Mouse (Mus musculus) kidney, adult 8-10 months (tissue): ENCODE measurements around the gene Tor3a.
"Not testable (repeated sequence)": the region's sequence is repeated elsewhere in the genome, so short reads cannot be mapped to it uniquely, and the experiment has no call there.

Source experiments
- DNase-seq, 2 experiments: peaks; one replicate each; pipeline ENCODE4 v3.0.0; 2022

Gene Tor3a

DNA sequence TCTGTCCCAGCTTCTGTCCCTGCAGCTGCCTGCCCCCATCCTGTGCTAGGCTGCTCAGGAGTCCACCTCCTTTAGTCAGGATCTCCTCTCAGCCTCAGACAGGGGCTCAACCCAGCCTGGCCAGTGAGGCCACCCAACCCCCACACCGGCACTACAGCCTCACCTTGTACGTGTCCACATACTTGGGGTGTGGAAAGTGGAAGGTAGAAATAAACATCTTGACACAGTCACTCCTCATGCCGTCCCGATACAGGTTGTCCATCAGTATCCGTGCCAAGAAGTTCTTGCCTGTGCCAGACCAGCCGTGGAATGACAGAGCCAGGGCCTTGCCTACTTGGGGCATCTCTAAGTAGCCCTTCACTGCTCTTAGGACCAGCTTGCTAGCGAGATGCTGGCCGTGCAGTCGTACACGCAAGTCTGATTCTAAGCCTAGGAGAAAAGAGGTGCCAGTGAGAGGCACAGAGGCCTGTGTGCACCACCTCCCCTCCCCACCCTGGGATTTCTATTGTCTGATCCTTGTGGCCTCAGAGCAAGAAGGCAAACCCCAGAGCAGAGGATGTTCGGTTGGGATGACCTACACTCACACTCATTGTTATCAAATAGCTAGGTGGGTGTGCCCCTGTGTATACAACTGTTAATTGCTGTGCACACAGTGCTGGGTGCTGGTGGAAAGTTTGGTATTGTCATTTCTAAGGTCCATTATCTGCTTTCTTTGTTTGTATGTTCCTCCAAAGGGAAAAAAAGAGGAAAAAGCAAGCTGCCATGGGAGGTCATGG lies 4.8 kb downstream of the Tor3a start:
- DNase-seq: no peak

DNA sequence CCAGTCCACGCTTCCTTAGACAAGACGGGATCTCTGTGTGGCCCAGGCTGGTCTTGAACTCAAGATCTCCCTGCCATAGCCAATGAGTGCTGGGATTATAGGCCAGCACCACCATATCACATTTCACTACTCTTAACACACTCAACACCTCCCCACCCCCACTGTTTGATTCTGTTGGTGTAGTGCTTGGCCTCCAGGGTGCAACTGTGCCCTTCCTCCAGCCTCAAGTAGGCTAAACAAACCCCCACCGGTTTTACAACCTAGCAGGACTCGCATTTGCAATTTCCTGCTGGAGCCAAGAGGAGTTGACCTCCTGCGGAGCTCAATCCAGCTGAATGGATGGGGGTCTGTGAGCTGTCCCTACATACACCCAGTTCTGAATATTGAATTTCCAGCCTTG lies 5.6 kb downstream of the Tor3a start:
- peak in 1 of 2 experiments; percentile 49 for DNase-seq

DNA sequence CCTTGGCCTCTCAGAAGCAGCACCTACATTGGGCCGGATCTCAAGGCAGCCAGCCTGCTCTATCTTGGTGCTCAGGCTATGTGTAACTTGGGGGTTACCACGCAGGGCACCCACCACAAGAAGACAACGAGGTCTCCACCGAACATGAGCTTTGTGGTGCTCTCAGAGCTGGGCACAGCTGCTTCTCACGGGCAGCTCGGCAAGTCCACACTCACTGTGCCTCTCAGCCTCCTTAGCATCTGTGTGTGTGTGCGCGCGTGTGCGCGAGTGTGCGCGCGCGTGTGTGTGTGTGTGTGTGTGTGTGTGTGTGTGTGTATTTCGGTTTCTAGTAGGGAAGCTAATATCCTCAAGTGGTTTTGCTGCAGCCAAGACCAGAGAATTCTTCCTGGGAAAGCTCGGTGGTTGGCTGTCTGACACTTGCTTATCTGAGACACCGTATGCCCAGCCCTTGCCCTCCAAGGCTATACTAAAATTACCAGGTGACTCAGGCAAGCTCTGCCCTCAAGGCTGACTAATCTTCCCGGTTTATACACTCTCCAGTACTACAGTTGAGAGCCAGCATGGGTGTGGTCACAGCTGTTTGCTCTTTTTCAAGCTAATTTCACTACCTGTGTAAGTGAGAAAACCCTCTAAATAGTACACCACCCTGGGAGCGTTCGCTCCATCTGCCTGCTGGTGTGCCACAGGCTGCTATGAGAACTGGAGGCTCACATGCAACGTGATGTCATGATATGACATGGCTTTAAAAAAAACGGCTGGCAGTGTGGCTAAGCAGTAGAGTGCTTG lies 6.8 kb downstream of the Tor3a start:
- DNase-seq: no peak

DNA sequence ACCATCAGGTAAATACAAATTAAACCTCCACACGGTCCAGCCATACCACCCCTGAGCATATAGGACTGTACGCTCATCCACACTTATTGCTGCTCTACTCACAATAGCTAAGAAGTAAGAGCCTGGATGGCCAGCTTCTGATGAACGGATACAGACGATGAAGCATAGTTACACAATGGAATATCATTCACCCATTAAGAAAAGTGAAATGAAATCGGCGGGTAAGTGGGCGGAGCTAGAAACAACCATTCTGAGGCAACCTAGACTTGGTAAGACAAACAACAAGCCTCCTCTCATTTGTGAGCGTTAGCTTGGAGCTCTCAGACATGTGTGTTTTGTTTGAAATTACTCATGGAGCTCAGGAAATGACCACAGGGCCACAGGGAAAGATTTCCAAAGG lies 8.4 kb downstream of the Tor3a start:
- no peak for DNase-seq

DNA sequence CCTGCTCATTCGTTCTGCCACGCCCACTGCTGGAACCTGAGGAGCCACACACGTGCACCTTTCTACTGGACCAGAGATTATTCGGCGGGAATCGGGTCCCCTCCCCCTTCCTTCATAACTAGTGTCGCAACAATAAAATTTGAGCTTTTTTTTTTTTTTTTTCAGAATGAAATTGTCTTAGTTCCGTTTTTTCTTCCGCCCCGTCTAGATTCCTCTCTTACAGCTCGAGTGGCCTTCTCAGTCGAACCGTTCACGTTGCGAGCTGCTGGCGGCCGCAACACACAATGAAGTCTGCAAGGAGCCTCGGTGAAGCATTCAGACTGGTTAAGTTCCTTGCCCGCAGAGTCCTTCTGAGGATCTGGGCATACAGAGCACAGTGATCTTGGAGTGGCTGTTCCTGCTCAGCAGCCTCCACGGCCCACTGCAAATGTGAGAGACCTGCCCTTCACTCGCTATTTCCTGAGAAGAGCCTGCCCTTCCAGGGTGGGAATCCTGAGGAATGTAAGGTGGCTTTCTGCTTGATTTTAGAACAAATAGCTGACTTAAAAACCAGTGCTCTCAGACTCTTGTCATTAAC lies 13.4 kb downstream of the Tor3a start:
- not testable (repeated sequence) for DNase-seq

DNA sequence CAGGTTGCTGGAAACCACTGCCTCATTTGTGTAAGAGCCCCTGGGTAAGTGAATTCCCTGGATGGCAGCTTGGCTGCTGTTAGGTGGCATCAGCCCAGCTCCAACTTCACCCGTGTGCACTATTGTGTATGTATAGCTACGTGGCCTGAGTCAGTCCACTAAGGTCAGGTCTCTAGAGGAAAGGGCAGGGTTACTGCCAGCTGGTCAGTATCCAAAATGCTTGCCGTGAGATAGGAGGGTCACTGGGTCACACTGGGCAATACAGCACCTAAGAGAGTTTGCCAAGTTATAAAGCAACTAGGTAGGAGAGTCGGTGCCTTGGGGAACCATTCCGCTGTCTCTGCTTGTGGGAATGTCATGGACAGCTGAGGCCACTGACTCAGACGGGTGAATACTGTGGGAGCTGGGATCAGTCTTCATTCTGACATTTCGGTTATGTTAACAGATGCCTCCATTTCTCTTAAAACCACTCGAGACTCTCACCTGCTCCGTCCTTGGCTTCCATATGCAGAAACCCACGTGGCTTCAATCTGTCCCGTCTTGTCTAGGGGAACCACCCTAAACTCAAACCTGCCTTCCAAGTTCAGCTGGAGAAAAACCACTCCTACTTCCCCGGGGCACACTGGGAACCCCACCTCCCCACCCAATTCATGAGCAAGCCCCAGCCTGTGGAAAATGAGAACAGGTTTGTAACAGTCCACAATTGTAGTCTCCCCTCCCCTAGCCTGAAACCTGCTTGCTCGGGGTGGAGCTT lies 14.1 kb downstream of the Tor3a start:
- DNase-seq: peak in 1 of 2 experiments; percentile 24

DNA sequence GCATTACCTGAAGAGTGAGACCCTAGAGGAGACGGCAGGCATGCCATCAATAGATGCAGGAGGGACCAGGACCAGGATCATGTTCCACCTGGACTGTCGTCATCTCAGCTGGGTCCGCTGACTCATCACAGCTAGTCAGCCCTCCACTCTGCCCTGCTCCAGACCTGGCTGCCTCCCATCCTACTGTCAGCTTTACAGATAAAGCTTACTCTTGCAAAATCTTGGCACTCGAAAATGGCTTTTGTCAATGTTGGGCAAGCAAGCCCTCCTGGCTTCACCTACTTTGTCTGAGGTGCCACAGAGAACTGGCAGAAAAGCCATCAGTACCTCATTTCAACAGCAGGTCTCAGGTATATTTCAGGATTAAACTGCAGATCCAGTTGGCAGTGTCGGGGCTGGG lies 15.5 kb downstream of the Tor3a start:
- DNase-seq: no peak

DNA sequence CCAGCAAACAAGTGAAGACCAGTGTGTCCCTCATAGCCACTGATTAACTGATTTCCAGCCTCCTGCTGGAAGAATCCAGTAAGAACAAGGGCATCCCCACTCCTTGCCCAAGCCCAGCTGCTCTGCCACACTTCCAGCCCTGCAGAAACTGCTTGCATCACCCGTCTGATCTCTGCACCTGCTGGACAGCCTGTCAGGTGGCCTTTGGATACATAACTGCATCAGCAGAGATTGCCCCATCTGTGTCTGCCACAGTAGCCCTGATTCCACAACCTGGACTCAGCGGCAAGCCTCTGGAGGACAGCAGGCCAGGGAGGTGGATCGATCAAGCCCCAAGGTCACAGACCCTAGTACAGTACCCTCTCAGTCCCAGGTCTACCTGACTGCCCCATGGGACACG lies 16.6 kb downstream of the Tor3a start:
- DNase-seq: peak in 1 of 2 experiments; percentile 20

DNA sequence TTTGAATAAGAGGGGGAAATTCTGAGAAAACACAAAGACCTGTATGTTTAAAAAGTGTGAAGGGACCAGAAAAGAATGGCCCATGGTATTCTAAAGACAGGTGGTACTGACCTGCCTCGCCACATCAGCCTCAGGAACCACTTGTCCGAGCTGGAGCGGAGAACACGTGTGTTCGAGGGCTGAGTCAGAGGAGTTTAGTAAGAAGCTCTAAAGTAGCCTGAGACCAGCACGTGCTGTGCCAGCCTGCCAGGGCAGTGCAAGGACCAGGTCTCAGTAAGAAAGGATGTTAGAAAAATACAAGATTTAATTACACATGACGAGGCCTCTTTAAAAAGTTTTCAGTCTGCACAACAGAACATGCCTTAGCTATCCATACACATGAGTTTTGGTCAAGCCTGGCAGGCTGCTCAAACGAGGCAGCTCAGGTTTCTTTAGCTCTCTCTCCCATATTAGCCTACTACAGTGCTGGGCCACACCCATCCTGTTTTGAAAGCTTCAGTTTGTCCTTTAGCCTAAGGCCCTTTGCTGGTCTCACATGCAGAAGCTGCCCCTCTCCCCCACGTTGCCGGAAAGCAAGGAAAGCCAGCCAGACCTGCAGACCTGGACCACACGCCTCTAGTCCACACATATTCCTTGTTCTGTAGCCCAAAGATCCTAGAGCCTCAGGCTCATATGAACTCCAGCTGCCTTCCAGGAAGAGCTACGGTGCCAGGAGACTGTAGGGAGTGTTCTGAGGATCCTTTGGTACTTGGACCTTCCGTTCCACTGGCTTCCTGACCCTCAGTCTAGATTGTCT lies 19.2 kb downstream of the Tor3a start:
- no peak for DNase-seq

DNA sequence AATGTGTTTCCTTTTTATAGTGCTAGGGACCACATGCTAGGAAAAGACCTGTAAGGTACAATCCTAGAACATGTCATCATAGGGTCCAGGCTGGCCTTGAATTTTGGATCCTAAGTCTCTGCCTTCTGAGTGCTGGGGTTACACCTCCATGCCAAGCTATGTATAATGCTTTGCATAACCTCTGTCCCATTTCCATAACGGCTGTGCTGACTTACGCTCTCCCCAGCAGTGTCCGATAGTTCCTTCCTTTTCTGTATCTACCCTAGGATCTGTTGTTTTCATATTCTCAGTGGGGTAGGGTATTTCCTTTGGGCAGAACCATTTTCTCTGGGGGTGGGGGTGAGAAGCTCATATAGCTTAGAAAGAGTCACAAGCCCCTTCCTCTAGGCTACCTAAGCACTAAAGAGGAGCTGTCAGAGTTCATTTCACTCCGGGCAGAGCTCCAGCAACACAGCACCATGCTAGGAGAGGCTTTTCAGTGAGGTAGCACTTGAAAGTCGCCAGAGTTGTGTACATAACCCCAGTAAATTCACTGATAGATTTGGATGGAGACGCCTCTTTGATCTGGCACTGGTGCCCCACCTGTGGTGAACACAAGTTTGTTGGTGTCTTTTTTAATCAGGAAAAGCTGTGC lies 21.9 kb downstream of the Tor3a start:
- DNase-seq: no peak

DNA sequence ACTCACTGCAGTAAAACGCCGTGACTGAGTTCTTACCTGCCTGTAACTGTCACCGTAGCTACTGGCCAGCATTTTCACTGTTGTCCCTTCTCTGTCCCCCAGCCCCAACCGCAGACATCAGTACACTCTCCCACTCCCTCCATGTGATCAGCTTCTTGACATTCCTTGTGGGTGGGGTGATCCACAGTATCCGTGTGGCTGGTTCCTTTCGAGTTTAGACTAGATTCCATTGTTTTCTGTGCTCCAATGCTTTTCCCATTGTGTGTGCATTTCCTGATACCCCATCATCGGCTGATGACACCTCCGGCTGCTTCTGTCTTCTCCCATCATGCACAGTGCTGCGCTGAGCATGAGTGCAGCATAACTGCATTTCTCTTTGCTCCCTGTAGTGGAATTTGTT lies 23.5 kb downstream of the Tor3a start:
- no peak for DNase-seq

DNA sequence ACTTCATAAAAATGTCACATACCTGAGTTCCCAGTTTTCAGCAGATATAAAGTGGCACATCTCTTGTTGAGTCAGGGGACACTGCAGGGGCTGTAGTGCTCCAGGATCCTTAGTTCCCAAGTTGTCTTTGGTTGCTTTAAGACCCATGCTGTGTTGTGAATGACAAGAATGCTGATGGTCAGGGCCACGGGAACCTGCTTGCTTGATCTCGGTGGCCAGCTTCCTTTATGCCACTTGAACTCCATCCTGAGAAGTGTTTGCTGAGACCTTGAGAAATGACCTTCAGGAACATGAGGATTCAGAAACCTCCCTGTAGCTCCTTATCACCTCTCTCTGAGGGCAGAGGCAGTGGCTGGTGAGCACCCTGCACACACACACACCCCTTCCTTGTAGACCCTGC lies 25.5 kb downstream of the Tor3a start:
- no peak for DNase-seq

DNA sequence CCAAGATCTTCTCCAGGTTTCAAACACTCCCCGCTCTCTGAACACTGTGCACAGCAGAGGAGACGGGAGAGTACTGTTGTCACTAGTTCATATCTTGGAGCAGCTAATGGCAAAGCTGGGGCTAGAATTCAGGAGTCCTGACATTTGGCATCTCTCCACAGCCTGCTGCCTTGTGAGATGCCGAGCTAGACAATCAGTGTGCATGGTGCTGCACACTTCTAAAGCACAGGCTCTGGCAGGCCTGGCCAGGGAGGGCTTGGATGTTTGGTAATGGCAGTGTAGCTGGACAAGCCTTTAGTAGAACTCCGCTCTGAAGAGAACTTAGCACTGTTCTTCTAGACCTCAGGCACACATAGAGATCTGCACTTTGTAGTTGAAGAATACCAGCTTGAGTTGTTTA lies 28.2 kb downstream of the Tor3a start:
- no peak for DNase-seq

DNA sequence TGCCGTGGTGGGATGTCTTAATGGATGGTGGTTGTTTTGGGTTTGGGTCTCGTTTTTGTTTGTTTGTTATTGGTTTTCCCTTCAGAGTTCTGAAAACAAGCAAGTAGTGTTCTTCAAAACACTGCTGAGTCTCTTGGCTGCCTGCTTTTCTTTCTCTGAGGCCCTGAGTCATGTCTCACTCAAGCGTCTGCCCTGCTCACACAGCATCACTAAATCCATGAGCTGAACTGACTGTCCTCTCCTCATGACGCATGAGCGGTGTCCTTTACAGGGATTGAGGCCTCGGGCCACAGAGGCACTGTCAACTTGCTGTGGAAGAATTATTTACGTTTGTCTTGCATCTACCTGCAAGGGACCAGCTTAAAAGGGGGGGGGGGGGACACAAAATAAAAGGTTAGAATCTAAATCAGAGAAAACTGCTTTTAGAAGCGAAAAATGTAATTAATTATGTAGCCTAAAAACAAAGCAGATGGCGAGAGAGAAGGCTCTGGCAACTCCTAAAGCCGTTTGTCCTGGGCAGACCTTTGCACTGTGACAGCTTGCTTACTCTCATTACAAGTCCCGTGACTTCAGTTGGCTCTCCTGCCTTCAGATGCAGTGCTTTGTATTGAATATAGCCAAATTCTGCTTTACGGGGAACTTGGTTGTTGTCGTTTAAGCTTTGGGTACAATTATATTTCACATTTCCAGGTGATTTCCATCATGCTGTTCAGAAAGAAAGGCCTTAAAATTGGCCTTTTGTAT lies 29.2 kb downstream of the Tor3a start:
- DNase-seq: peak; percentile 28 to 35

DNA sequence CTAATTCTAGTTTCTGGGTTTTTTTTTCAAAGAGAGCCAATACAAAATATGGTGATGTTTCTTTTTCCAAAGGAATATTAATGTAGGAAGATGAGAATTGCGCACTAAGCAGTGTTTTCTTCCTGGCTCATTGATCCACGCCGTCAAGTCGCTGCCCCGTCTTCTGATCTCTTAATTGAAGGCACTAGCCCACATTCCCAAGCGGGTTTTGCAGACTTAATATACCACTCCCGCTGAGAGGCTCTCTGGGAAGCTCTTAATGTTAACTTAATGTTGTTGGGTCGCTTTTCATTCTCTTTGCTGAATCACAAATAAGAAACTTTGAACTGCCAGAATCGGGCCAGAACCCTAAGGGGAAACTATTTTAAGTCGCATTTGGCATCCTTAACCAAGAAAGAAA lies 30.1 kb downstream of the Tor3a start:
- no peak for DNase-seq

DNA sequence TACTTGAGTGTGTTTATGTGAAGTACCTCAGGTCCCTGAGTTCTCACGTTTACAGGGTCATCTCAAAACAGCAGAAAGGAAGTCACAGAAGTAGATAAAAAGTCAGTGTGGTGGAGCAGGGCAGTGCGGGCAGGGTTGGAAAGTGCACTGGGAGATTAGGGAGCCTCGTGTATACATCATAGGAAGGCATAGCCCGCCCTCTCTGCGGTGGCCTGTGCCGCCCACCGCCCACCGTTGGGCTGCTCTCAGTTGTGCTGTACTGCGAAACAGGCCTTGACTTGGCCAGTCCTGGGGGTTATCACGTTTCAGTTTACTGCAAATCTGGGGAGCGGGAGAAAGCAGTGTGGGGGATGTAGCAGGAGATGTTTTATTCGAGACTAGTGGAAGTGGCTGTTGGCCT lies 31.3 kb downstream of the Tor3a start:
- DNase-seq: no peak

DNA sequence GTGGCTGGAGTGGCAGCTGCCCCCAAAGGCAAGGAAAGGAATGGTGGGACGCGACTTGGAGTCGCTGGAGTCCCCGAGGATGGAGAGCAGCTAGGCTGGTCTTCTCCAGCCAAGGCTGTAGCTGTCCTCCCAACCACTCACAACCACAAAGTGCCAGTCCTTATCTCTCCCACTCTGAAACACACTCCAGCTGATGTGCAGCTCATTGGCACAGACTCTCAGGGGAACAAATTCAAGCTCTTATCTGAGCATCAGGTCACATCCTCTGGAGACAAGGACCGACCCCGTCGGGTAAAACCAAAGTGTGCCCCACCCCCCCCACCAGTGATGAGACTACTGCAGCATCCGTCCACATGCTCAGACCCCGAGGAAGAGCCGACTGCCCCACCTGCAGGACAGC lies 32.3 kb downstream of the Tor3a start:
- no peak for DNase-seq

DNA sequence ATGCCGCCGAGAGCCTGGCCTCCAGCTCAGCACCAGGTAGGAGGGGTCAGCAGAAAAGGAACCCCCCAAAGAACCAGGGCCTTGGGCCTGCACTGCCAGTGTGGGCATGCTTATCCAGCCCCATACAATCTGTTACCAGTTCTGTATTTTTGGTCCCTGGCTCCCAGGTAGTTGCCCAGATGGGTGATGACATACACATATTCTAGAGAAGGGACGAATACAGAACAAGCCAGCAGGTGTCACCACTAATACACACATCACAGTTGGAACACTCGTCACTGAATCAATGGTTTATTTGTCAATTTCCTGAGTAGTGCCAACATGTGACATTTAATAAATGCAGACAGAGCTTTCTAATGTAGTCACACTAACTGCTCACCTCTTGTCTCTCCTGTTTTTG lies 33.6 kb downstream of the Tor3a start:
- DNase-seq: no peak

DNA sequence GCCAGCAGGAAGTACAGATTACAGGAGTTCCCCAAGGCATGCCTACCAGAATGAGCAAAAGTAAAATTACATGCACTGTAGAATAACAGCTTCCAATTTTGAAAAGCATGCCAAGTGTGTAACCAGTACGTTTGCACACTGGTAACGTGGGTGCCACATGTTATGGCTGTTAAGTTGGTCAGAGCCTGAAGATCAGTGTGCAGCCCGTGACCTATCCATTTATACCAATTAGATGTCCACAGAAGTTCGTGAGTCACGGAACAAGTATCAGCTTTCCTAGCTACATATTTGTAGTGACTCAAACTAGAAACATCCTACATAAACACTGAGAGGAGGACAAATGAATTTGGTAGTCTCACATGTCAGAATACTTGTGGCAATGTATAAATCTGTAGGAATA lies 34.7 kb downstream of the Tor3a start:
- DNase-seq: no peak

DNA sequence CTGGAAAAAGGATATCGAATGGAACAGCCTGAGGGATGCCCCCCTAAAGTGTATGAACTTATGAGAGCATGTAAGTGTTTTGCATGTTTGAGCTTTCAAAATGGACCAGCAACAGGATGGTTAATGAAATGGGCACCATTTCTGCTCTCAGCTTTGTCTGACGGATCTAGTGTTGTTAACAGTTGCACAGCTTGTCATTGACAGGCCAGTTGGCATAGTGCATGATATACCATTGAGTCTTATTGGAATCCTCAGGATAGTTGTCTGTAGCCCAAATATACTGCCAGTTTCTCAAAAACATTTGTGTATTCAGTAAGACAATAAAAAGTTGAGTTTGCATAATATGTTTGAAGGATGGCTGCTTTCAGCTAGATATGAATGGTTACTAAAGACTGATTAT lies 39.0 kb downstream of the Tor3a start:
- DNase-seq: no peak

DNA sequence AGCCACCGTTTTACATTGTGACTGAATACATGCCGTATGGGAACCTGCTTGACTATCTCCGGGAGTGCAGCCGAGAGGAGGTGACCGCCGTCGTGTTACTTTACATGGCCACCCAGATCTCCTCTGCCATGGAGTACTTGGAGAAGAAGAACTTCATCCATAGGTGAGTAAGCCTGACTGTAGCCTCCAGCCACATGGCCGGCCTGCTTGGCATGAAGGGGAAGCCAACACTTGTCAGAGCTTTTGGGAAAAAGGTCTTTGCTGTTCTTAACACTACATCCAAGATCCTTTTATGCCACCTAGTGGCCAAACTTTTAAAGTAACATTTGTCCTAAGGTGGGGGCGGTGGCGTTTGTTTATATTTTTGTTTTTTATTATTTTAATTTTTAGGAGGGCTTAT lies 41.1 kb downstream of the Tor3a start:
- peak; percentile 21 to 30 for DNase-seq
